14 mouse cellular contexts compared by ENCODE assay signal in genomic region chr10:93918087-93918486, GRCm38 (mm10). TPM values are rescaled to one million over a fixed set of nuclear protein-coding genes. Genes with fewer than 3 reads are reported as not detected.
DNase-seq lines count a peak whose midpoint lies in the region; ATAC-seq and TF ChIP-seq lines count a peak whose summit lies in the region.
"Had no signal": no experiment of that assay in that cellular context is flagged by ENCODE, and none has a peak within 500 bp of the region (broad histone marks: within the 10 kb centered on the region; RNA-seq: fewer than 3 reads in every experiment).

No protein-coding gene starts in this region.

- no peaks in the 10 kb centered on the region for H3K79me2 ChIP-seq in CH12.LX (replicated peaks; ENCODE audit: control insufficient read depth, extremely low read depth, insufficient read depth, poor library complexity, severe bottlenecking)

- TF ChIP-seq EP300 in heart, postnatal 0 days (IDR thresholded peaks at IDR 0.05; ENCODE audit: low read depth), result no peak
- no peak for TF ChIP-seq EP300 in CH12.LX (IDR thresholded peaks at IDR 0.05; ENCODE audit: low read length)

- in situ Hi-C loops in CH12.LX (cut with MboI; ENCODE audit: low pct_ligation_motif_present, low pct_unique_long_range_greater_than_20kb, low sequenced_read_pairs), result no loop called here

- H3K4me3 ChIP-seq in heart, postnatal 0 days (ENCODE audit: low read depth, low read length), result no peak overlapping the region
- H3K4me3 ChIP-seq in CH12.LX (replicated peaks in 1 of 3; ENCODE audit: low read depth in 2 of 3, low read length in 2 of 3, poor library complexity in 1 of 3), result no peak overlapping the region
- H3K4me3 ChIP-seq in liver, embryonic 12.5 days, result no peak overlapping the region
- H3K4me3 ChIP-seq: embryonic facial prominence, embryonic 12.5 days; forebrain, embryonic 10.5 days; hindbrain, embryonic 13.5 days; midbrain, embryonic 12.5 days had no signal

- ATAC-seq in heart, postnatal 0 days (ENCODE audit: insufficient read depth, low read depth), result no peak
- ATAC-seq in liver, embryonic 12.5 days, result peak; percentile 84
- no peak for ATAC-seq in CD4-positive, CD25-positive, alpha-beta regulatory T cell, adult 4 months
- ATAC-seq in inflammation-experienced regulatory T-cells, adult 6 months, result no peak

- H3K4me2 ChIP-seq in heart, postnatal 0 days (ENCODE audit: low read depth, low read length), result no peak overlapping the region; the same call in 1 of the 2 replicates
- H3K4me2 ChIP-seq in CH12.LX (ENCODE audit: insufficient read depth, low read depth, poor library complexity, severe bottlenecking), result 0 out of 2 replicates have a peak overlapping the region, but pooled peaks have one; percentile 4
- H3K4me2 ChIP-seq in liver, embryonic 12.5 days, result no peak overlapping the region
- H3K4me2 ChIP-seq: embryonic facial prominence, embryonic 12.5 days; hindbrain, embryonic 13.5 days; midbrain, embryonic 12.5 days had no signal

- H3K9ac ChIP-seq in heart, postnatal 0 days (replicated peaks; ENCODE audit: low read depth, low read length), result no peak overlapping the region
- H3K9ac ChIP-seq in CH12.LX (ENCODE audit: insufficient read depth, low read depth), result no peak overlapping the region
- no peak overlapping the region for H3K9ac ChIP-seq in liver, embryonic 12.5 days
- H3K9ac ChIP-seq: embryonic facial prominence, embryonic 12.5 days; hindbrain, embryonic 13.5 days; lung, embryonic 14.5 days; midbrain, embryonic 12.5 days had no signal

- DNase-seq in heart, postnatal 0 days (ENCODE audit: low spot score), result no peak
- no peak for DNase-seq in heart, adult 8-10 months (ENCODE audit: low spot score)
- DNase-seq in 416B (ENCODE audit: low read depth) (peak; percentile 45), CH12.LX (ENCODE audit: extremely low read depth) (no peak)
- no peak for DNase-seq in cerebellum, adult 11 months
- DNase-seq: right cerebral cortex, postnatal 14 days had no signal

- no peaks in the 10 kb centered on the region for H3K36me3 ChIP-seq in heart, postnatal 0 days (replicated peaks; ENCODE audit: control insufficient read depth, insufficient read depth, low read length)
- no peaks in the 10 kb centered on the region for H3K36me3 ChIP-seq in CH12.LX (replicated peaks in 1 of 2; ENCODE audit: control insufficient read depth in 1 of 2, insufficient read depth in 1 of 2, low read length in 1 of 2)
- H3K36me3 ChIP-seq in liver, embryonic 12.5 days, result no peaks in the 10 kb centered on the region
- H3K36me3 ChIP-seq: embryonic facial prominence, embryonic 12.5 days; forebrain, embryonic 10.5 days; hindbrain, embryonic 13.5 days; midbrain, embryonic 12.5 days had no signal

- no peak for TF ChIP-seq RAD21 in CH12.LX (IDR thresholded peaks at IDR 0.05; ENCODE audit: low read depth, low read length)

- H3K9me3 ChIP-seq in heart, postnatal 0 days (replicated peaks; ENCODE audit: control insufficient read depth, low read length), result no peaks in the 10 kb centered on the region
- H3K9me3 ChIP-seq in CH12.LX (replicated peaks; ENCODE audit: low read length), result no peaks in the 10 kb centered on the region
- no peaks in the 10 kb centered on the region for H3K9me3 ChIP-seq in liver, embryonic 12.5 days (replicated peaks)
- H3K9me3 ChIP-seq: forebrain, embryonic 10.5 days; hindbrain, embryonic 13.5 days; midbrain, embryonic 12.5 days had no signal

- no peak for TF ChIP-seq POLR2A in CH12.LX (IDR thresholded peaks at IDR 0.05; ENCODE audit: low read depth, low read length)

- TF ChIP-seq CTCF in heart, postnatal 0 days (IDR thresholded peaks at IDR 0.05; ENCODE audit: low read depth), result no peak
- no peak for TF ChIP-seq CTCF in CH12.LX (conservative IDR thresholded peaks at IDR 0.05 in 1 of 2, IDR thresholded peaks at IDR 0.05 in 1 of 2; ENCODE audit: low read depth in 2 of 2, low read length in 2 of 2)

- dilution Hi-C loops in CH12.LX (cut with MboI; ENCODE audit: extremely low pct_ligation_motif_present, extremely low pct_unique_long_range_greater_than_20kb, low sequenced_read_pairs), result no loop called here

- peaks cover 19% of the 10 kb centered on the region for H3K4me1 ChIP-seq in heart, postnatal 0 days (ENCODE audit: control insufficient read depth, insufficient read depth)
- H3K4me1 ChIP-seq in CH12.LX (ENCODE audit: control insufficient read depth in 1 of 2, insufficient read depth in 2 of 2), result peaks cover 3 to 5% of the 10 kb centered on the region in 2 experiments; a peak in 2 of 4 replicates
- peaks cover 60% of the 10 kb centered on the region for H3K4me1 ChIP-seq in liver, embryonic 12.5 days

- 57% methylated on average over 2 of the region's 2 CpGs for WGBS in heart, postnatal 0 days
- WGBS in liver, embryonic 12.5 days (ENCODE audit: insufficient replicate concordance), result 37% methylated on average over 2 of the region's 2 CpGs

- peak overlapping the region; percentile 79 for H3K27ac ChIP-seq in heart, postnatal 0 days (ENCODE audit: low read depth)
- no peak overlapping the region for H3K27ac ChIP-seq in CH12.LX (ENCODE audit: insufficient read depth, low read depth)
- H3K27ac ChIP-seq in liver, embryonic 12.5 days, result peak overlapping the region; percentile 46; the same call in 1 of the 2 replicates
- H3K27ac ChIP-seq: embryonic facial prominence, embryonic 12.5 days; forebrain, embryonic 10.5 days; hindbrain, embryonic 13.5 days; midbrain, embryonic 12.5 days had no signal

- H3K27me3 ChIP-seq in heart, postnatal 0 days (ENCODE audit: control insufficient read depth, insufficient read depth, low read length), result no peaks in the 10 kb centered on the region
- no peaks in the 10 kb centered on the region for H3K27me3 ChIP-seq in CH12.LX (replicated peaks)
- no peaks in the 10 kb centered on the region for H3K27me3 ChIP-seq in liver, embryonic 12.5 days (replicated peaks)
- H3K27me3 ChIP-seq: embryonic facial prominence, embryonic 12.5 days; hindbrain, embryonic 13.5 days; midbrain, embryonic 12.5 days had no signal

TF ChIP-seq in CH12.LX, 34 proteins besides CTCF, POLR2A, EP300 and RAD21:
- TF ChIP-seq SIN3A (IDR thresholded peaks at IDR 0.05; ENCODE audit: low read length) (no peak), MYC (IDR thresholded peaks at IDR 0.05; ENCODE audit: low read depth, low read length) (no peak), JUN (IDR thresholded peaks at IDR 0.05; ENCODE audit: insufficient read depth, low read depth, low read length) (no peak), GABPA (IDR thresholded peaks at IDR 0.05; ENCODE audit: insufficient replicate concordance, low read depth, low read length) (no peak), POLR2AphosphoS2 (IDR thresholded peaks at IDR 0.05; ENCODE audit: low read depth, low read length) (no peak), MXI1 (IDR thresholded peaks at IDR 0.05; ENCODE audit: low read depth, low read length) (no peak), USF2 (conservative IDR thresholded peaks at IDR 0.05; ENCODE audit: low read depth, low read length) (no peak), ZC3H11A (IDR thresholded peaks at IDR 0.05; ENCODE audit: low read depth, low read length) (no peak), HCFC1 (IDR thresholded peaks at IDR 0.05; ENCODE audit: low read depth, low read length) (no peak), NELFE (IDR thresholded peaks at IDR 0.05; ENCODE audit: low read depth, low read length) (no peak), IRF4 (IDR thresholded peaks at IDR 0.05; ENCODE audit: low read depth, low read length) (no peak), CHD1 (IDR thresholded peaks at IDR 0.05; ENCODE audit: low read depth, low read length) (no peak), MAX (IDR thresholded peaks at IDR 0.05; ENCODE audit: low read length) (no peak), MAFK (IDR thresholded peaks at IDR 0.05; ENCODE audit: insufficient replicate concordance, low read length) (no peak)

RNA-seq across cellular contexts. Expression of gene Metap2, which starts 21.2 kb away (rescaled TPM):
- total RNA-seq in heart, postnatal 0 days (2014; rRNA removed; ENCODE audit: low replicate concordance), result 22.0 and 37.9 TPM in 2 replicates
- 141 and 151 TPM in 2 replicates for polyA plus RNA-seq in heart, postnatal 0 days (2015; fragmentation: Nextera tagmentation; extraction: Ambion mirVana)
- total RNA-seq in heart, adult 8-10 months (2022), result 100 to 1,000 TPM in 2 of 4 experiments, 10 to 100 TPM in 2; 90.8 to 130 (median 107) TPM
- total RNA-seq in CH12.LX (2012; rRNA removed), result 183 and 217 TPM in 2 replicates
- total RNA-seq in CH12.LX (2014; rRNA removed), result 211 and 225 TPM in 2 replicates
- polyA plus RNA-seq in CH12.LX (2012; ENCODE audit: insufficient read length, low read depth), result 710 and 994 TPM in 2 replicates
- polyA plus RNA-seq in liver, embryonic 12.5 days (2016; fragmentation: Nextera tagmentation; extraction: Ambion mirVana), result 290 and 301 TPM in 2 replicates
- 100 to 1,000 TPM; 169 to 171 TPM for polyA plus RNA-seq in CD4-positive, CD25-positive, alpha-beta regulatory T cell, adult 4 months (2017; shearing (Covaris generic))
- polyA plus RNA-seq in inflammation-experienced regulatory T-cells, adult 6 months (2017; shearing (Covaris generic)), result 100 to 1,000 TPM; 177 to 252 (median 239) TPM
